Mouse (Mus musculus) erythroblast, embryonic 14.5 days (primary cell): ENCODE results near the gene Defa31. TPM values are rescaled to one million over a fixed set of nuclear protein-coding genes. Genes with fewer than 3 reads are reported as not detected.
"Not testable (repeated sequence)": the region's sequence is repeated elsewhere in the genome, so short reads cannot be mapped to it uniquely, and the experiment has no call there.

Experiments
- H3K27me3 ChIP-seq: 2 replicates; pipeline ENCODE4 v1.6.1; 2012; ENCODE audit warnings: inconsistent platforms; ENCODE audit not compliant: control insufficient read depth
- H3K36me3 ChIP-seq: 2 replicates; pipeline ENCODE4 v1.6.1; 2012; ENCODE audit warnings: mild to moderate bottlenecking, inconsistent platforms; ENCODE audit not compliant: control insufficient read depth
- H3K4me1 ChIP-seq: 2 replicates; pipeline ENCODE4 v1.6.1; 2012; ENCODE audit warnings: inconsistent platforms; ENCODE audit not compliant: control insufficient read depth
- H3K4me3 ChIP-seq: replicated peaks from 2 replicates; pipeline ENCODE3; 2012; ENCODE audit warnings: moderate library complexity, mild to moderate bottlenecking, inconsistent platforms
- H3K9me3 ChIP-seq: 2 replicates; pipeline ENCODE4 v1.6.1; 2012; ENCODE audit warnings: low read length, inconsistent platforms, mixed read lengths; ENCODE audit not compliant: control insufficient read depth
- polyA plus RNA-seq: library from polyadenylated mRNA; stranded (reverse); fragments of >175 nt; gene quantifications from 2 replicates; pipeline ENCODE4 v1.2.3, GENCODE M21; 2012

Defa31 gene
- polyA plus RNA-seq = not detected in 2 replicates

DNA sequence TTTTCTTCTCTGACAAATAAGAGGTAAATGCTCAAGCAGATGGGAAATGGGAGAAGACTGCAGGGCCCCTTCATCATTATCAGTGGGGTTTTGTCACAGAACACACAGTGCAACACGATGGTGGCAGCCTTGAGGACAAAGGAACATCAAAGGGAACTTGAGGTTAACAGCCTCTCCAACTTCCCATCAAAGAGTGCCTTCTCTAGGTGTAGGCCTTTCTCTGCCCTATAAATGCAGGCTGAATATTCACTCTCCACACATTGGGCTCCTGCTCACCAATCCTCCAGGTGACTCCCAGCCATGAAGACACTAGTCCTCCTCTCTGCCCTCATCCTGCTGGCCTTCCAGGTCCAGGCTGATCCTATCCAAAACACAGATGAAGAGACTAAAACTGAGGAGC lies at the start of gene Defa31:
TSS of gene Defa31 (plus strand) at position 301 of the 400 bp plus-strand sequence.
- H3K4me1 ChIP-seq, H3K4me3 ChIP-seq, H3K27me3 ChIP-seq, H3K36me3 ChIP-seq, H3K9me3 ChIP-seq: not testable (repeated sequence)

DNA sequence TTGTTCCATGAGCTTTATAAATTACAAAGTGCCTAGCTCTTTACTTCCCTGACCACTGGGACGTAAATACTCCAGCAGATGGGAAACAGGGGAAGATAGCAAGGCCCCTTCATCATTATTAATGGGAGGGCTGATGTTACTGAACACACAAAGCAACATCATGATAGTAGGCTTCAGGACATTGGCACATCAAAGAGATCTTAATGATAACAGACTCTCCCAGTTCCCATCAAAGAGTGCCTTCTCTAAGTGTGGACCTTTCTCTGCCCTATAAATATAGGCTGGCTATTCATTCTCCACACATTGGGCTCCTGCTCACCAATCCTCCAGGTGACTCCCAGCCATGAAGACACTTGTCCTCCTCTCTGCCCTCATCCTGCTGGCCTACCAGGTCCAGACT lies 29.4 kb upstream of the Defa31 start, which contains the start of gene Defa22:
TSS of gene Defa22 (plus strand) at position 301 of the 400 bp plus-strand sequence.
- H3K9me3 ChIP-seq, H3K36me3 ChIP-seq, H3K27me3 ChIP-seq, H3K4me1 ChIP-seq, H3K4me3 ChIP-seq: not testable (repeated sequence)

DNA sequence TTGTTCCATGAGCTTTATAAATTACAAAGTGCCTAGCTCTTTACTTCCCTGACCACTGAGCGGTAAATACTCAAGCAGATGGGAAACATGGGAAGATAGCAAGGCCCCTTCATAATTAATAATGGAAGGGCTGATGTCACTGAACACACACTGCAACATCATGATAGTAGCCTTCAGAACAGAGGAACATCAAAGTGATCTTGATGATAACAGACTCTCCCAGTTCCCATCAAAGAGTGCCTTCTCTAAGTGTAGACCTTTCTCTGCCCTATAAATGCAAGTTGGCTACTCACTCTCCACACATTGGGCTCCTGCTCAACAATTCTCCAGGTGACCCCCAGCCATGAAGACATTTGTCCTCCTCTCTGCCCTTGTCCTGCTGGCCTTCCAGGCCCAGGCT lies 9.8 kb downstream of the Defa31 start, which contains the start of gene Gm15293:
TSS of gene Gm15293 (plus strand) at position 301 of the 400 bp plus-strand sequence.
- not testable (repeated sequence) for H3K36me3 ChIP-seq, H3K27me3 ChIP-seq, H3K4me1 ChIP-seq, H3K4me3 ChIP-seq, H3K9me3 ChIP-seq

Other genes with a start within 250 kb of the Defa31 start
- not detected in 2 replicates for gene AY761185, start 246.9 kb upstream of the Defa31 start, polyA plus RNA-seq
- not detected in 2 replicates for gene Defa21, start 166.1 kb upstream of the Defa31 start, polyA plus RNA-seq
- not detected in 2 replicates for gene Defa23, start 136.6 kb upstream of the Defa31 start, polyA plus RNA-seq
- gene Defa35, start 126.6 kb upstream of the Defa31 start, polyA plus RNA-seq = not detected in 2 replicates
- not detected in 2 replicates for gene Defa25, start 107.2 kb upstream of the Defa31 start, polyA plus RNA-seq
- not detected in 2 replicates for gene Gm14851, start 95.6 kb upstream of the Defa31 start, polyA plus RNA-seq
- gene Defa30, start 57.0 kb upstream of the Defa31 start, polyA plus RNA-seq = not detected in 2 replicates
- gene Defa22, start 29.3 kb upstream of the Defa31 start, polyA plus RNA-seq = not detected in 2 replicates
- not detected in 2 replicates for gene Gm15293, start 9.9 kb downstream of the Defa31 start, polyA plus RNA-seq
- not detected in 2 replicates for gene Gm15292, start 58.1 kb downstream of the Defa31 start, polyA plus RNA-seq
- gene Defa27, start 123.9 kb downstream of the Defa31 start, polyA plus RNA-seq = not detected in 2 replicates
- not detected in 2 replicates for gene Defa29, start 135.4 kb downstream of the Defa31 start, polyA plus RNA-seq
- not detected in 2 replicates for gene Defa2, start 186.9 kb downstream of the Defa31 start, polyA plus RNA-seq
- not detected in 2 replicates for gene Defa33, start 200.2 kb downstream of the Defa31 start, polyA plus RNA-seq
- gene Defa36, start 235.8 kb downstream of the Defa31 start, polyA plus RNA-seq = not detected in 2 replicates